Mouse (Mus musculus): ENCODE measurements around the gene Tmem175.

Gene Tmem175

GRCm38 (mm10) chr5:108677605-108678295 is 48.2 kb downstream of the Tmem175 start:
- DNase-seq (ENCODE audit: low read depth, low spot score) = peak; percentile 78

- DNase-seq (ENCODE audit: low read depth, low spot score) = no peak
These were observed 48.8 kb downstream of the Tmem175 start for GRCm38 (mm10) chr5:108678296-108678854.

GRCm38 (mm10) chr5:108679909-108680308 is 50.3 kb downstream of the Tmem175 start:
- peak; percentile 42 for DNase-seq (ENCODE audit: low read depth, low spot score)

GRCm38 (mm10) chr5:108680871-108681270 is 51.3 kb downstream of the Tmem175 start:
- DNase-seq (ENCODE audit: low read depth, low spot score) = no peak

GRCm38 (mm10) chr5:108689091-108689490 is 59.5 kb downstream of the Tmem175 start:
- peak; percentile 28 for DNase-seq (ENCODE audit: low read depth, low spot score)

GRCm38 (mm10) chr5:108691152-108691551 is 61.6 kb downstream of the Tmem175 start:
- DNase-seq (ENCODE audit: low read depth, low spot score) = peak; percentile 39

GRCm38 (mm10) chr5:108692271-108692670 is 62.7 kb downstream of the Tmem175 start, which contains the start of gene Fgfrl1:
Gene Fgfrl1 (plus strand): TSS chr5:108692382.
- peak; percentile 69 for DNase-seq (ENCODE audit: low read depth, low spot score)

GRCm38 (mm10) chr5:108693872-108694288 is 64.3 kb downstream of the Tmem175 start:
- DNase-seq (ENCODE audit: low read depth, low spot score) = peak; percentile 93

- peak; percentile 66 for DNase-seq (ENCODE audit: low read depth, low spot score)
These were observed 65.0 kb downstream of the Tmem175 start for GRCm38 (mm10) chr5:108694352-108695261.

GRCm38 (mm10) chr5:108695861-108696260 is 66.3 kb downstream of the Tmem175 start:
- no peak for DNase-seq (ENCODE audit: low read depth, low spot score)

GRCm38 (mm10) chr5:108696542-108696941 is 67.0 kb downstream of the Tmem175 start:
- no peak for DNase-seq (ENCODE audit: low read depth, low spot score)

GRCm38 (mm10) chr5:108697341-108697753 is 67.8 kb downstream of the Tmem175 start:
- no peak for DNase-seq (ENCODE audit: low read depth, low spot score)

All from R1 (cell line).